Mouse (Mus musculus): ENCODE results near the gene Oprl1.

DNA sequence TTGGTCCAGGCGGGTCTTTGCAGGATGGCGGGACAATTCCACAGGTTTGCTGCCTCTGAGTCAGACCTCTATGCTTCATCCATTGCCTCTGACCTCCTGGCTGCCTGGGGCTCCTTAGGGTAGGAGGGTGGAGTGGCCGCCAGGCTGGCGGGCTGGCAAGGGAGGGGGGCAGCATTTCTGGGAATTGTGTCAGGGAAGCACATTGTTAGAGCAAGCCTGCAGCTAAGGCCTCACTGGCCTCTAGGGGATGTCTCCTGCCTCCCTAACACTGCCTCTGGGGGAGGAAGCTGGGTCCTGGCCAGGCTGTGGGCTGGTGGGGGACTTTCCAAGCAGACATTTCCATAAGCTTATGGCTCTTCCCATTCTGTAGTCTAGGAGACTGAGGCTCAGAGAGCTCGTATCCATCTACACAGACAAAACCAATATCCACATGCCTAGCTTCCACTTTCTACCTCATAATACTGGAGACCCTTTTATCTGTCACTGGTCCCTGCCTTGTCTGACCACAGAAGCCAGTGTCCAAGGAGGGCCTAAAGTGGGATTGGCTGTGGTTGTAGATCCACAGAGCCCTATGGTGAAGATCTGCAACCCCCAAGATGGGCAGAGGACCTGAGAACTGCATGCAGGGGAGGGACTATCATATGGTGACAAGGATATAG, 37.6 kb upstream of the Oprl1 start:
- TF ChIP-seq POLR2A (IDR thresholded peaks at IDR 0.05; ENCODE audit: low read depth, low read length) (no peak), CTCF (IDR thresholded peaks at IDR 0.05; ENCODE audit: borderline replicate concordance, insufficient read depth, low read length) (no peak)

All from embryonic fibroblast, embryonic 13.5 days (primary cell).